Mouse (Mus musculus): ENCODE measurements around the gene Ank3.

The Ank3 gene

GRCm38 (mm10) chr10:69925285-69926157, 526.9 kb downstream of the Ank3 start:
- no peaks in the 10 kb centered on the region for H3K27me3 ChIP-seq (ENCODE audit: control insufficient read depth, insufficient read depth, low read length, poor library complexity, severe bottlenecking)
- H3K36me3 ChIP-seq (ENCODE audit: control insufficient read depth, insufficient read depth, low read length, poor library complexity, severe bottlenecking) = no peaks in the 10 kb centered on the region
- no peak for DNase-seq (ENCODE audit: low read depth, low spot score)

- Histone ChIP-seq H3K36me3 (ENCODE audit: control insufficient read depth, insufficient read depth, low read length, poor library complexity, severe bottlenecking) (no peaks in the 10 kb centered on the region), H3K27me3 (ENCODE audit: control insufficient read depth, insufficient read depth, low read length, poor library complexity, severe bottlenecking) (no peaks in the 10 kb centered on the region)
- no peak for DNase-seq (ENCODE audit: low read depth, low spot score)
These were observed 527.7 kb downstream of the Ank3 start for GRCm38 (mm10) chr10:69926158-69926882.

- Histone ChIP-seq H3K27me3 (ENCODE audit: control insufficient read depth, insufficient read depth, low read length, poor library complexity, severe bottlenecking) (no peaks in the 10 kb centered on the region), H3K36me3 (ENCODE audit: control insufficient read depth, insufficient read depth, low read length, poor library complexity, severe bottlenecking) (no peaks in the 10 kb centered on the region)
- DNase-seq (ENCODE audit: low read depth, low spot score) = no peak
These were observed 528.4 kb downstream of the Ank3 start for GRCm38 (mm10) chr10:69927012-69927411.

- H3K27me3 ChIP-seq (ENCODE audit: control insufficient read depth, insufficient read depth, low read length, poor library complexity, severe bottlenecking) = no peaks in the 10 kb centered on the region
- H3K36me3 ChIP-seq (ENCODE audit: control insufficient read depth, insufficient read depth, low read length, poor library complexity, severe bottlenecking) = no peaks in the 10 kb centered on the region
- no peak for DNase-seq (ENCODE audit: low read depth, low spot score)
These were observed 529.8 kb downstream of the Ank3 start for GRCm38 (mm10) chr10:69928358-69928757.

- no peak for DNase-seq (ENCODE audit: low read depth, low spot score)
- Histone ChIP-seq H3K27me3 (ENCODE audit: control insufficient read depth, insufficient read depth, low read length, poor library complexity, severe bottlenecking) (no peaks in the 10 kb centered on the region), H3K36me3 (ENCODE audit: control insufficient read depth, insufficient read depth, low read length, poor library complexity, severe bottlenecking) (no peaks in the 10 kb centered on the region)
These were observed 531.9 kb downstream of the Ank3 start for GRCm38 (mm10) chr10:69930503-69930902.

GRCm38 (mm10) chr10:69936443-69937067, 538.0 kb downstream of the Ank3 start:
- H3K27me3 ChIP-seq (ENCODE audit: control insufficient read depth, insufficient read depth, low read length, poor library complexity, severe bottlenecking) = no peaks in the 10 kb centered on the region
- DNase-seq (ENCODE audit: low read depth, low spot score) = no peak
- H3K36me3 ChIP-seq (ENCODE audit: control insufficient read depth, insufficient read depth, low read length, poor library complexity, severe bottlenecking) = no peaks in the 10 kb centered on the region

GRCm38 (mm10) chr10:69937291-69937921, 538.8 kb downstream of the Ank3 start:
- no peaks in the 10 kb centered on the region for H3K36me3 ChIP-seq (ENCODE audit: control insufficient read depth, insufficient read depth, low read length, poor library complexity, severe bottlenecking)
- DNase-seq (ENCODE audit: low read depth, low spot score) = no peak
- no peaks in the 10 kb centered on the region for H3K27me3 ChIP-seq (ENCODE audit: control insufficient read depth, insufficient read depth, low read length, poor library complexity, severe bottlenecking)

- H3K27me3 ChIP-seq (ENCODE audit: control insufficient read depth, insufficient read depth, low read length, poor library complexity, severe bottlenecking) = no peaks in the 10 kb centered on the region
- no peaks in the 10 kb centered on the region for H3K36me3 ChIP-seq (ENCODE audit: control insufficient read depth, insufficient read depth, low read length, poor library complexity, severe bottlenecking)
- no peak for DNase-seq (ENCODE audit: low read depth, low spot score)
These were observed 540.6 kb downstream of the Ank3 start for GRCm38 (mm10) chr10:69939144-69939543.

- DNase-seq (ENCODE audit: low read depth, low spot score) = no peak
- no peaks in the 10 kb centered on the region for H3K36me3 ChIP-seq (ENCODE audit: control insufficient read depth, insufficient read depth, low read length, poor library complexity, severe bottlenecking)
- H3K27me3 ChIP-seq (ENCODE audit: control insufficient read depth, insufficient read depth, low read length, poor library complexity, severe bottlenecking) = no peaks in the 10 kb centered on the region
These were observed 541.4 kb downstream of the Ank3 start for GRCm38 (mm10) chr10:69939966-69940365.

- H3K36me3 ChIP-seq (ENCODE audit: control insufficient read depth, insufficient read depth, low read length, poor library complexity, severe bottlenecking) = no peaks in the 10 kb centered on the region
- DNase-seq (ENCODE audit: low read depth, low spot score) = no peak
- H3K27me3 ChIP-seq (ENCODE audit: control insufficient read depth, insufficient read depth, low read length, poor library complexity, severe bottlenecking) = no peaks in the 10 kb centered on the region
These were observed 542.4 kb downstream of the Ank3 start for GRCm38 (mm10) chr10:69941001-69941400.

- no peaks in the 10 kb centered on the region for H3K36me3 ChIP-seq (ENCODE audit: control insufficient read depth, insufficient read depth, low read length, poor library complexity, severe bottlenecking)
- no peak for DNase-seq (ENCODE audit: low read depth, low spot score)
- no peaks in the 10 kb centered on the region for H3K27me3 ChIP-seq (ENCODE audit: control insufficient read depth, insufficient read depth, low read length, poor library complexity, severe bottlenecking)
These were observed 546.3 kb downstream of the Ank3 start for GRCm38 (mm10) chr10:69944845-69945244.

GRCm38 (mm10) chr10:69945870-69946269, 547.3 kb downstream of the Ank3 start:
- DNase-seq (ENCODE audit: low read depth, low spot score) = no peak
- no peaks in the 10 kb centered on the region for H3K36me3 ChIP-seq (ENCODE audit: control insufficient read depth, insufficient read depth, low read length, poor library complexity, severe bottlenecking)

GRCm38 (mm10) chr10:69946271-69946670, 547.7 kb downstream of the Ank3 start:
- Histone ChIP-seq H3K27me3 (ENCODE audit: control insufficient read depth, insufficient read depth, low read length, poor library complexity, severe bottlenecking) (no peaks in the 10 kb centered on the region), H3K36me3 (ENCODE audit: control insufficient read depth, insufficient read depth, low read length, poor library complexity, severe bottlenecking) (no peaks in the 10 kb centered on the region)
- no peak for DNase-seq (ENCODE audit: low read depth, low spot score)

More at GRCm38 (mm10) chr10:69945870-69946269, 547.3 kb downstream of the Ank3 start:
- H3K27me3 ChIP-seq (ENCODE audit: control insufficient read depth, insufficient read depth, low read length, poor library complexity, severe bottlenecking) = no peaks in the 10 kb centered on the region

- no peaks in the 10 kb centered on the region for H3K27me3 ChIP-seq (ENCODE audit: control insufficient read depth, insufficient read depth, low read length, poor library complexity, severe bottlenecking)
- H3K36me3 ChIP-seq (ENCODE audit: control insufficient read depth, insufficient read depth, low read length, poor library complexity, severe bottlenecking) = no peaks in the 10 kb centered on the region
- DNase-seq (ENCODE audit: low read depth, low spot score) = no peak
These were observed 548.5 kb downstream of the Ank3 start for GRCm38 (mm10) chr10:69947093-69947492.

Data from splenic B cell, adult 2 months (primary cell).